Mouse (Mus musculus) midbrain, embryonic 15.5 days (tissue): ENCODE results near the gene Chchd5. TPM values are rescaled to one million over a fixed set of nuclear protein-coding genes. Genes with fewer than 3 reads are reported as not detected.
A peak's percentile ranks its signal among the peaks of the same experiment; 100 is the strongest.

Experiments used
- ATAC-seq: fragments of 200-750 bp; cut with Nextera tagmentation; replicated peaks from 2 replicates; pipeline ENCODE4 v1.8.0; 2017; ENCODE audit warnings: moderate TSS enrichment
- H3K27ac ChIP-seq: fragments of 300-500 bp; sonication (generic); 2 replicates; pipeline ENCODE4 v1.5.1; 2015; ENCODE audit warnings: mild to moderate bottlenecking, inconsistent platforms
- H3K27me3 ChIP-seq: fragments of 300-500 bp; sonication (generic); replicated peaks from 2 replicates; pipeline ENCODE4 v1.6.1; 2015; ENCODE audit warnings: inconsistent platforms
- H3K36me3 ChIP-seq: fragments of 300-500 bp; sonication (generic); replicated peaks from 2 replicates; pipeline ENCODE4 v1.6.1; 2015; ENCODE audit warnings: inconsistent platforms
- H3K4me1 ChIP-seq: fragments of 300-500 bp; sonication (generic); 2 replicates; pipeline ENCODE4 v1.6.1; 2015; ENCODE audit warnings: inconsistent platforms
- H3K4me2 ChIP-seq: fragments of 300-500 bp; sonication (generic); 2 replicates; pipeline ENCODE4 v1.6.1; 2015; ENCODE audit warnings: inconsistent platforms, mild to moderate bottlenecking, moderate library complexity
- H3K4me3 ChIP-seq: fragments of 300-500 bp; sonication (generic); 2 replicates; pipeline ENCODE4 v1.5.1; 2015; ENCODE audit warnings: mild to moderate bottlenecking, inconsistent platforms
- H3K9ac ChIP-seq: fragments of 300-500 bp; sonication (generic); 2 replicates; pipeline ENCODE4 v1.6.1; 2015; ENCODE audit warnings: mild to moderate bottlenecking, inconsistent platforms
- H3K9me3 ChIP-seq: fragments of 300-500 bp; sonication (generic); 2 replicates; pipeline ENCODE4 v1.6.1; 2016; ENCODE audit warnings: inconsistent platforms
- WGBS: fragments of 180-500 bp; shearing (Covaris S2); methylation state at CpG from one replicate; pipeline ENCODE4 v1.1.7; 2015; ENCODE audit warnings: mixed read lengths; 5-methylcytosine and 5-hydroxymethylcytosine counted together
- polyA plus RNA-seq: library from polyadenylated mRNA; unstranded; fragments of >200 nt; fragmentation: Nextera tagmentation; extraction: Ambion mirVana; gene quantifications from 2 replicates; pipeline ENCODE4 v1.2.1, GENCODE M21; 2015

Gene Chchd5
- polyA plus RNA-seq, 1 experiment from 2014 or later = 20.3 TPM

GRCm38 (mm10) chr2:129166466-129167463 is 37.3 kb downstream of the Chchd5 start:
- H3K27me3 ChIP-seq = no peaks in the 10 kb centered on the region
- no peak overlapping the region for H3K27ac ChIP-seq
- H3K4me3 ChIP-seq = no peak overlapping the region
- H3K9ac ChIP-seq = no peak overlapping the region
- no peaks in the 10 kb centered on the region for H3K4me1 ChIP-seq
- no peaks in the 10 kb centered on the region for H3K36me3 ChIP-seq
- no peaks in the 10 kb centered on the region for H3K9me3 ChIP-seq
- 63% methylated on average over 10 of the region's 10 CpGs for WGBS
- H3K4me2 ChIP-seq = no peak overlapping the region
- ATAC-seq = no peak

- WGBS = 47% methylated on average over 10 of the region's 10 CpGs
- peak overlapping the region; percentile 27 for H3K4me2 ChIP-seq
- ATAC-seq = no peak
- H3K4me3 ChIP-seq = no peak overlapping the region
- no peak overlapping the region for H3K9ac ChIP-seq
- no peaks in the 10 kb centered on the region for H3K27me3 ChIP-seq
- no peaks in the 10 kb centered on the region for H3K9me3 ChIP-seq
- no peak overlapping the region for H3K27ac ChIP-seq
- no peaks in the 10 kb centered on the region for H3K36me3 ChIP-seq
- H3K4me1 ChIP-seq = peaks cover 3% of the 10 kb centered on the region; the same call in 1 of the 2 replicates
Measured at GRCm38 (mm10) chr2:129173386-129173785, 43.9 kb downstream of the Chchd5 start.

DNA sequence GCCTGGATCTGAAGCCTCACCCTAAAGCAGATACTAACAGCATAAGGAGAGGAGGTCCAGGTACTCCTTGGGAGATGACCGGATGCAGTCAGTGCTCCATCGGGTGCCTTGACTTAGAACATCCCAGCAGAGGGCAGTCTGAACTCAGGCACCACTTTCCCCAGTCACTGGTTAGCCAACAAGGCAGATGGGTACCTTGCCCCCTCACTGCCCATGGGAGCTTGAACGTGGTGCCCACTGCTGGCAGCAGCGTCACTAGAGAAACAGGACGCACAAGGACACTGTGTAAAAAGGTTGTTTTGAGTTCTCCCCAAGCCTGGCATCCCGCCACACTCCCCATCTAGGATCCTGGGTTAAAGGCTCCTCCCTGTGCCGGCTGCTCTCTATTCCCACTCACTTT is 45.0 kb downstream of the Chchd5 start:
- no peak overlapping the region for H3K4me2 ChIP-seq

GRCm38 (mm10) chr2:129175636-129176035 is 46.1 kb downstream of the Chchd5 start:
- WGBS = 76% methylated on average over 2 of the region's 2 CpGs
- H3K4me2 ChIP-seq = no peak overlapping the region

More for the DNA sequence above, 45.0 kb downstream of the Chchd5 start:
- WGBS = 45% methylated on average over 7 of the region's 7 CpGs
- Histone ChIP-seq H3K27me3 (no peaks in the 10 kb centered on the region), H3K27ac (no peak overlapping the region), H3K36me3 (no peaks in the 10 kb centered on the region), H3K4me3 (no peak overlapping the region), H3K9me3 (no peaks in the 10 kb centered on the region), H3K4me1 (peaks cover 3% of the 10 kb centered on the region; the same call in 1 of the 2 replicates), H3K9ac (no peak overlapping the region)
- ATAC-seq = no peak

DNA sequence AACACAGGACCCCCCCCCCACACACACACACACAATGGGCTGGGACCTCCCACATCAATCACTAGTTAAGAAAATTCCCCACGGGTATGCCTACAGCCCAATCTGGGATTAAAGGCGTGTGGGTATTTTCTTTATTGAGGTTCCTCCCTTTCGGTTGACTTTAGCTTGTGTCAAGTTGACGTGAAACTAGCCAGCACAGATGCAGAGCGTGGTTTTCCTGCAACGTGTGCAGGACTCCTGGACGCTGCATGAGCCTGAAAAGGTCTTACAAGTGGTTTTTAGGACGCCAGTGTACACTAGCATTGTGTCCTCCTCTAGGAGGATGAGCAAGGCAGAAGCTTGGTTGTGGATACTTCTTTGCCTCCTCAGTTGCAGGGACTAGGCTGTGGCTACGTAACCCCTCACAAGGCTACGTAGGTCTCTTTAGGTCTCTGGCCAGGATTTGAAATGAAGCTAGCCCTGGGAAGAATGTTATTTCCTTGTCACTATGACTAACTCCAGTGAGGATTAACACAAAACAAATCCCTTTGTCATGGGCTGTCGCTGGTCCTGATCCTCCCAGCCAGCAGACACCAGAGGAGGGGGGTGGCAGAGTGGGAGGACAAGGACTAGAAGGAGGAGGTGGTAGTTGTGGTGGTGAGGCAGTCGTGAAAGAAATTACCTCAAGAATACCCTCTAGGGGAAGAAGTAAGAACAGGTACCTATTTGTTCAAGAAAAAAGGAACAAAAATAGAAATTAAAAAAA is 47.3 kb downstream of the Chchd5 start:
- Histone ChIP-seq H3K4me2 (no peak overlapping the region), H3K36me3 (no peaks in the 10 kb centered on the region), H3K9ac (no peak overlapping the region), H3K27ac (no peak overlapping the region), H3K9me3 (no peaks in the 10 kb centered on the region), H3K4me1 (peaks cover 3% of the 10 kb centered on the region; the same call in 1 of the 2 replicates), H3K27me3 (no peaks in the 10 kb centered on the region), H3K4me3 (no peak overlapping the region)
- 52% methylated on average over 12 of the region's 12 CpGs for WGBS
- no peak for ATAC-seq

More at GRCm38 (mm10) chr2:129175636-129176035, 46.1 kb downstream of the Chchd5 start:
- Histone ChIP-seq H3K4me1 (peaks cover 3% of the 10 kb centered on the region; the same call in 1 of the 2 replicates), H3K4me3 (no peak overlapping the region), H3K27me3 (no peaks in the 10 kb centered on the region), H3K9me3 (no peaks in the 10 kb centered on the region), H3K9ac (no peak overlapping the region), H3K36me3 (no peaks in the 10 kb centered on the region), H3K27ac (no peak overlapping the region)
- no peak for ATAC-seq

GRCm38 (mm10) chr2:129177661-129178060 is 48.2 kb downstream of the Chchd5 start:
- H3K9me3 ChIP-seq = no peaks in the 10 kb centered on the region
- H3K36me3 ChIP-seq = no peaks in the 10 kb centered on the region
- H3K27ac ChIP-seq = no peak overlapping the region
- peaks cover 3% of the 10 kb centered on the region; the same call in 1 of the 2 replicates for H3K4me1 ChIP-seq
- no peak overlapping the region for H3K4me2 ChIP-seq
- 45% methylated on average over 3 of the region's 3 CpGs for WGBS
- no peaks in the 10 kb centered on the region for H3K27me3 ChIP-seq
- H3K4me3 ChIP-seq = no peak overlapping the region
- ATAC-seq = no peak
- H3K9ac ChIP-seq = no peak overlapping the region

GRCm38 (mm10) chr2:129178182-129178908 is 48.8 kb downstream of the Chchd5 start:
- Histone ChIP-seq H3K27ac (no peak overlapping the region), H3K4me2 (no peak overlapping the region), H3K4me1 (peaks cover 3% of the 10 kb centered on the region; the same call in 1 of the 2 replicates), H3K36me3 (no peaks in the 10 kb centered on the region), H3K27me3 (no peaks in the 10 kb centered on the region), H3K4me3 (no peak overlapping the region), H3K9me3 (no peaks in the 10 kb centered on the region), H3K9ac (no peak overlapping the region)
- ATAC-seq = no peak
- 63% methylated on average over 10 of the region's 10 CpGs for WGBS

GRCm38 (mm10) chr2:129179946-129180853 is 50.7 kb downstream of the Chchd5 start:
- no peak overlapping the region for H3K4me2 ChIP-seq
- H3K27ac ChIP-seq = no peak overlapping the region
- 81% methylated on average over 8 of the region's 8 CpGs for WGBS
- no peak overlapping the region for H3K9ac ChIP-seq
- no peaks in the 10 kb centered on the region for H3K9me3 ChIP-seq
- ATAC-seq = no peak
- no peaks in the 10 kb centered on the region for H3K4me1 ChIP-seq
- no peaks in the 10 kb centered on the region for H3K27me3 ChIP-seq
- H3K36me3 ChIP-seq = no peaks in the 10 kb centered on the region
- H3K4me3 ChIP-seq = no peak overlapping the region

- H3K27me3 ChIP-seq = no peaks in the 10 kb centered on the region
- no peak overlapping the region for H3K4me3 ChIP-seq
- no peak overlapping the region for H3K9ac ChIP-seq
- H3K9me3 ChIP-seq = no peaks in the 10 kb centered on the region
- H3K36me3 ChIP-seq = no peaks in the 10 kb centered on the region
- H3K4me2 ChIP-seq = no peak overlapping the region
- 92% methylated on average over 5 of the region's 5 CpGs for WGBS
- no peaks in the 10 kb centered on the region for H3K4me1 ChIP-seq
- ATAC-seq = no peak
- H3K27ac ChIP-seq = no peak overlapping the region
Measured at GRCm38 (mm10) chr2:129181509-129181908, 52.0 kb downstream of the Chchd5 start.

DNA sequence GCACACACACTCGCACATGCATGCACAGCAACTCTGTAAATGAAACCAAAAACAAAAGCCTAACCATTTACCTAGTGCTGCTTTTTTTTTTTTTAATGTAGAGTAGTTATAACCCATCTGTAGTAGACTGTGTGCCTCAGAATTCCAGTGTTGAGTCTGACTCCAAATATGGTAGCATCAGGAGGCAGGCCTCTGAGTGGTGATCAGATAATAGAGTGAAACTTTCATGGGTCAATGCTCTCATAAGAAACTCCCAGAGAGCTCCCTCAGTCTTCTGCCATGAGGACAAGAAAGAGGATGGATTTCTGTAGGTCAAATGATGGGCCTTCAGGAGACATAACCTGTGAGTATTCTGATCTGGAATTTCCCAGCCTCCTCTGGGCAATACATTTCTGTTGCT is 52.9 kb downstream of the Chchd5 start:
- Histone ChIP-seq H3K27me3 (no peaks in the 10 kb centered on the region), H3K9me3 (no peaks in the 10 kb centered on the region), H3K4me1 (no peaks in the 10 kb centered on the region), H3K36me3 (no peaks in the 10 kb centered on the region), H3K4me3 (no peak overlapping the region), H3K27ac (no peak overlapping the region), H3K9ac (no peak overlapping the region), H3K4me2 (no peak overlapping the region)
- no peak for ATAC-seq
- WGBS = 97% methylated on average over 1 of the region's 1 CpGs

DNA sequence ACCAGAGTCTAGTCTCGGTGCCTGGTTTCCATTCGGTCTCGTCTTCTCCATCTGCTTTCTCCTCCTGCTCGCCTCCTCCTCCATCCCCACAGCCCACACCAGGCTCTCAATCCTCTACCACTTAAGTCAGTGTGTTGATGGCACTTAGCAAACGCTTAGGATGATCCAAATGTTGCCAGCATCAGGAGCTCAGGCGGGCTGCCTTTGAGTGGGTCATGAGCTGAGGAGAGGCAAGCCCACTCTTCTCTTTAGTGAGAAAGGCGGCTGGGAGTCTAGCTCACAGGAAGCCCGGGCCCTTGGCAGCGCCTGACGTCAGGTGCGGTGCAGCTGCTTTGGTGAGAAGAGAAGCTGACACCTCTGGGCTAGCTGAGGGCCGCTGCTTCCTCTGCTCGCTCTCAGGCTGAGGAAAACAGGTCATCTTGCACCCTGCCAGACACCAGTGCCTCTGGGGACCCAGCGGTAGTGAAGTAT is 54.1 kb downstream of the Chchd5 start:
- H3K36me3 ChIP-seq = no peaks in the 10 kb centered on the region
- H3K9me3 ChIP-seq = no peaks in the 10 kb centered on the region
- H3K27me3 ChIP-seq = no peaks in the 10 kb centered on the region
- no peak overlapping the region for H3K4me2 ChIP-seq
- no peak overlapping the region for H3K27ac ChIP-seq
- no peak for ATAC-seq
- no peak overlapping the region for H3K4me3 ChIP-seq
- no peak overlapping the region for H3K9ac ChIP-seq
- H3K4me1 ChIP-seq = no peaks in the 10 kb centered on the region
- 88% methylated on average over 14 of the region's 14 CpGs for WGBS
